Mouse (Mus musculus) CH12.LX (cell line): Measurements from ENCODE around the gene Olfr157. TPM values are rescaled to one million over a fixed set of nuclear protein-coding genes. Genes with fewer than 3 reads are reported as not detected.

Source experiments
- DNase-seq: peaks from one replicate; pipeline ENCODE4 v3.0.0-alpha.2; 2013; ENCODE audit errors: extremely low read depth
- H3K27ac ChIP-seq: 2 replicates; pipeline ENCODE4 v1.5.1; 2012; ENCODE audit warnings: low read depth, mild to moderate bottlenecking, control low read depth, moderate library complexity; ENCODE audit not compliant: insufficient read depth
- H3K27me3 ChIP-seq: replicated peaks from 2 replicates; pipeline ENCODE3; 2012; ENCODE audit warnings: inconsistent platforms
- H3K36me3 ChIP-seq, 2 experiments: replicated peaks in 1 of 2; 2 replicates each; pipeline versions ENCODE3 to v1.6.1; 2012; ENCODE audit warnings: inconsistent platforms in 1 of 2, low read length in 1 of 2, mild to moderate bottlenecking in 1 of 2, mixed read lengths in 1 of 2, moderate library complexity in 1 of 2; ENCODE audit not compliant: control insufficient read depth in 1 of 2, insufficient read depth in 1 of 2
- H3K4me1 ChIP-seq, 2 experiments: 2 replicates each; pipeline ENCODE4 v1.6.1; 2012; ENCODE audit warnings: inconsistent platforms in 1 of 2, moderate library complexity in 1 of 2; ENCODE audit not compliant: insufficient read depth in 2 of 2, control insufficient read depth in 1 of 2
- H3K4me2 ChIP-seq: 2 replicates; pipeline ENCODE4 v1.6.1; 2012; ENCODE audit warnings: low read depth, mild to moderate bottlenecking, control low read depth; ENCODE audit not compliant: poor library complexity, insufficient read depth, severe bottlenecking
- H3K4me3 ChIP-seq, 3 experiments: fragments of 150-350 bp in 1 of 3; sonication (generic) in 1 of 3; replicated peaks in 1 of 3; 2 replicates each; pipeline versions ENCODE3 to v1.5.1; 2011 to 2012; ENCODE audit warnings: low read depth in 2 of 3, low read length in 2 of 3, mild to moderate bottlenecking in 2 of 3, moderate library complexity in 2 of 3, control low read depth in 1 of 3, improper control_type of control experiment in 1 of 3, inconsistent platforms in 1 of 3, mixed read lengths in 1 of 3; ENCODE audit not compliant: poor library complexity in 1 of 3
- H3K79me2 ChIP-seq: replicated peaks from 2 replicates; pipeline ENCODE4 v1.6.1; 2012; ENCODE audit warnings: mild to moderate bottlenecking, moderate library complexity; ENCODE audit not compliant: control insufficient read depth, poor library complexity, insufficient read depth, severe bottlenecking; ENCODE audit errors: extremely low read depth
- H3K9ac ChIP-seq: 2 replicates; pipeline ENCODE4 v1.6.1; 2012; ENCODE audit warnings: low read depth, mild to moderate bottlenecking, control low read depth, moderate library complexity; ENCODE audit not compliant: insufficient read depth
- H3K9me3 ChIP-seq: replicated peaks from 2 replicates; pipeline ENCODE3; 2012; ENCODE audit warnings: low read length, inconsistent platforms, mixed read lengths
- CHD1 ChIP-seq: IDR thresholded peaks from 2 replicates; pipeline ENCODE4 v1.6.1; 2012; ENCODE audit warnings: low read depth, low read length, improper control_type of control experiment, inconsistent platforms
- CTCF ChIP-seq, 2 experiments: IDR thresholded peaks in 1 of 2; conservative IDR thresholded peaks in 1 of 2; 2 replicates each; pipeline ENCODE4 v1.5.1; 2011 to 2012; ENCODE audit warnings: low read depth in 2 of 2, low read length in 2 of 2, improper control_type of control experiment in 1 of 2, inconsistent platforms in 1 of 2, mild to moderate bottlenecking in 1 of 2, moderate library complexity in 1 of 2
- ELF1 ChIP-seq: IDR thresholded peaks from 2 replicates; pipeline ENCODE4 v1.6.1; 2014; ENCODE audit warnings: low read depth, mild to moderate bottlenecking, inconsistent platforms, low read length, improper control_type of control experiment
- EP300 ChIP-seq: IDR thresholded peaks from 2 replicates; pipeline ENCODE4 v1.6.1; 2011; ENCODE audit warnings: low read length, improper control_type of control experiment
- GABPA ChIP-seq: IDR thresholded peaks from 2 replicates; pipeline ENCODE4 v1.6.1; 2012; ENCODE audit warnings: low read depth, low read length, improper control_type of control experiment, inconsistent platforms; ENCODE audit not compliant: insufficient replicate concordance
- JUN ChIP-seq: IDR thresholded peaks from 2 replicates; pipeline ENCODE4 v1.6.1; 2011; ENCODE audit warnings: low read depth, mild to moderate bottlenecking, low read length, improper control_type of control experiment, moderate library complexity; ENCODE audit not compliant: insufficient read depth
- JUND ChIP-seq: conservative IDR thresholded peaks from 2 replicates; pipeline ENCODE4 v1.6.1; 2011; ENCODE audit warnings: low read depth, low read length, improper control_type of control experiment
- MAX ChIP-seq: IDR thresholded peaks from 2 replicates; pipeline ENCODE4 v1.6.1; 2011; ENCODE audit warnings: low read length, improper control_type of control experiment
- MXI1 ChIP-seq: IDR thresholded peaks from 2 replicates; pipeline ENCODE4 v1.6.1; 2011; ENCODE audit warnings: mild to moderate bottlenecking, low read depth, low read length, improper control_type of control experiment
- MYC ChIP-seq: IDR thresholded peaks from 2 replicates; pipeline ENCODE4 v1.6.1; 2011; ENCODE audit warnings: low read depth, mild to moderate bottlenecking, improper control_type of control experiment, low read length
- PAX5 ChIP-seq: IDR thresholded peaks from 2 replicates; pipeline ENCODE4 v1.6.1; 2012; ENCODE audit warnings: low read length, inconsistent platforms, mixed read lengths
- POLR2A ChIP-seq: IDR thresholded peaks from 2 replicates; pipeline ENCODE4 v1.6.1; 2011; ENCODE audit warnings: low read depth, mild to moderate bottlenecking, improper control_type of control experiment, low read length
- RCOR1 ChIP-seq: conservative IDR thresholded peaks from 2 replicates; pipeline ENCODE4 v1.6.1; 2012; ENCODE audit warnings: low read depth, mild to moderate bottlenecking, inconsistent platforms, low read length, improper control_type of control experiment
- SIN3A ChIP-seq: IDR thresholded peaks from 2 replicates; pipeline ENCODE4 v1.6.1; 2012; ENCODE audit warnings: low read length, improper control_type of control experiment, inconsistent platforms
- SMC3 ChIP-seq: IDR thresholded peaks from 2 replicates; pipeline ENCODE4 v1.6.1; 2011; ENCODE audit warnings: low read depth, low read length, improper control_type of control experiment
- TBP ChIP-seq: conservative IDR thresholded peaks from 2 replicates; pipeline ENCODE4 v1.6.1; 2011; ENCODE audit warnings: low read depth, low read length, improper control_type of control experiment
- USF2 ChIP-seq: conservative IDR thresholded peaks from 2 replicates; pipeline ENCODE4 v1.6.1; 2011; ENCODE audit warnings: low read depth, low read length, improper control_type of control experiment
- ZC3H11A ChIP-seq: IDR thresholded peaks from 2 replicates; pipeline ENCODE4 v1.6.1; 2012; ENCODE audit warnings: low read depth, mild to moderate bottlenecking, inconsistent platforms, low read length, improper control_type of control experiment
- ZKSCAN1 ChIP-seq: IDR thresholded peaks from 2 replicates; pipeline ENCODE4 v1.6.1; 2012; ENCODE audit warnings: low read depth, inconsistent platforms, low read length, improper control_type of control experiment, borderline replicate concordance
- ZNF384 ChIP-seq: IDR thresholded peaks from 2 replicates; pipeline ENCODE4 v1.6.1; 2012; ENCODE audit warnings: low read depth, low read length, improper control_type of control experiment, inconsistent platforms
- dilution Hi-C: fragments of 300-500 bp; cut with MboI; formaldehyde crosslinking; loops from 2 replicates; pipeline ENCODE4 v1.14.3; 2020; ENCODE audit warnings: low sequenced_read_pairs; ENCODE audit not compliant: extremely low pct_unique_long_range_greater_than_20kb, extremely low pct_ligation_motif_present
- in situ Hi-C: fragments of 300-500 bp; cut with MboI; formaldehyde crosslinking; loops from 3 replicates; pipeline ENCODE4 v1.14.3; 2019; ENCODE audit warnings: low sequenced_read_pairs, low pct_ligation_motif_present, low pct_unique_long_range_greater_than_20kb, mixed read lengths
- polyA plus RNA-seq: library from polyadenylated mRNA; unstranded; fragments of >175 nt; gene quantifications from 2 replicates; pipeline ENCODE4 v1.2.1, GENCODE M21; 2012; ENCODE audit warnings: low read depth; ENCODE audit not compliant: insufficient read length
- total RNA-seq, 2 experiments: library from RNA; depleted of rRNA; stranded (reverse); fragments of 300-350 nt in 1 of 2; fragments of >200 nt in 1 of 2; gene quantifications; 2 replicates each; pipeline ENCODE4 v1.2.3; 2012 to 2014

Olfr157 gene
- total and polyA plus RNA-seq, 3 experiments: 0.03 TPM; not detected in 2

DNA sequence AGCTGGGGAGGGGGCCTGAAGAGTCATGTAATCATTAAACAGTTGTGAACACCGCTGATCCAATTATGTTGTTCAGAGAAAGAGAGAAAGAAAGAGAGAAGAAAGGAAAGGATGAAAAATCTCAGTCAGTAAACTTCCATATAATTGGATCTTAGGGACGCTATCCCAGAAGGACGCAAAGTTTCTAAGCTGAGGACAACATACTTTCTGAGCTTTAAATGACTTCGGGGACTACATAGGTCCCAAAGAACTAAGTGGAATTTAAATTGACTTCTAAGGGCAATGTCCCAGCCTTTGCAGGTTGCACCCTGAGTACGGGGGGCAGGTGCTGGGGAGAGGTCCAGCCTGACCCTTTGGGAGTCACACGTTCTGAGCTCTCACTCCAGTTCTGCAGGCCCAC, 11.3 kb upstream of the Olfr157 start, which contains the start of gene Olfr155:
TSS of gene Olfr155 (plus strand) at position 301 of the 400 bp plus-strand sequence.
- Histone ChIP-seq H3K36me3 (no peaks in the 10 kb centered on the region), H3K27ac (no peak within 1 kb of the TSS), H3K9ac (no peak within 1 kb of the TSS), H3K4me3 (no peak within 1 kb of the TSS), H3K27me3 (peaks cover 84% of the 10 kb centered on the region), H3K79me2 (no peaks in the 10 kb centered on the region), H3K9me3 (peaks cover 5% of the 10 kb centered on the region), H3K4me1 (no peaks in the 10 kb centered on the region), H3K4me2 (no peak within 1 kb of the TSS)
- TF ChIP-seq USF2: no peak
- TF ChIP-seq CHD1: no peak
- TF ChIP-seq RCOR1: no peak
- TF ChIP-seq JUN: no peak
- TF ChIP-seq MXI1: no peak
- TF ChIP-seq ELF1: no peak
- no peak for TF ChIP-seq ZKSCAN1
- no peak for TF ChIP-seq ZNF384
- TF ChIP-seq JUND: no peak
- no peak for TF ChIP-seq MAX
- no peak for TF ChIP-seq PAX5
- no peak for TF ChIP-seq SMC3
- no peak for TF ChIP-seq SIN3A
- no peak for TF ChIP-seq GABPA
- TF ChIP-seq ZC3H11A: no peak
- TF ChIP-seq EP300: no peak
- TF ChIP-seq POLR2A: no peak
- no peak for TF ChIP-seq TBP
- in situ Hi-C loops: loop anchor here (10.0 kb wide), 1 partner anchor 116 kb away; the partner anchor contains the start of gene Spaar
- no peak for DNase-seq
- dilution Hi-C loops: no loop called here

DNA sequence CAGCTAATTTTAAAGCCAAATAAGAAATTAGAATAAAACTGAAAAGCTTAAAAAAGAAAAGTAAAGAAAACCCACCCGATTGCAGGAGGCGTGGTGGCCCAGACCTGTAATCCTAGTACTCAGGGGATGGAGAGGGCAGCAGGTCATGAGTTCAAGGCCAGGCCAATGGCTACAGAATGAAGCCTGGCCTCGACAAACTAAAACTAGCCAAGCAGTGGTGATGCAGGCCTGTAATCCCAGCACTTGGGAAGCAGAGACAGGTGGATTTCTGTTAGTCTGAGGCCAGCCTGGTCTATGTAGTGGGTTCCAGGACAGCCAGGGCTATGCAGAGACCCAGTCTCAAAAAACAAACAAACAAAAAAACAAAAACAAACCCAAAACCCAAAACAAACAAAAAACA, 1.7 kb downstream of the Olfr157 start:
- no peaks in the 10 kb centered on the region for H3K79me2 ChIP-seq
- H3K4me1 ChIP-seq: peaks cover 0 to 13% of the 10 kb centered on the region in 2 experiments; a peak in 2 of 4 replicates
- no peak overlapping the region for H3K4me2 ChIP-seq
- H3K36me3 ChIP-seq: no peaks in the 10 kb centered on the region
- in situ Hi-C loops (no loop called here), dilution Hi-C loops (no loop called here)
- DNase-seq: no peak
- H3K9ac ChIP-seq: no peak overlapping the region
- no peak overlapping the region for H3K27ac ChIP-seq
- TF ChIP-seq ELF1: no peak
- no peak for TF ChIP-seq CTCF (conservative IDR thresholded peaks at IDR 0.05 in 1 of 2, IDR thresholded peaks at IDR 0.05 in 1 of 2; ENCODE audit: low read depth in 2 of 2, low read length in 2 of 2)
- TF ChIP-seq SMC3: no peak
- TF ChIP-seq MAX: no peak
- TF ChIP-seq RCOR1: no peak
- no peak for TF ChIP-seq MYC
- peaks cover 36% of the 10 kb centered on the region for H3K27me3 ChIP-seq
- peaks cover 3% of the 10 kb centered on the region for H3K9me3 ChIP-seq
- H3K4me3 ChIP-seq: no peak overlapping the region
